In genomic region chr16:94743853-94744501, GRCm38 (mm10) we compare ENCODE assay signal across 8 mouse cellular contexts.
A peak's percentile ranks its signal among the peaks of the same experiment; 100 is the strongest.
DNase-seq lines count a peak whose midpoint lies in the region; ATAC-seq and TF ChIP-seq lines count a peak whose summit lies in the region.

No protein-coding gene starts in this region.

- TF ChIP-seq EP300 in heart, adult 2 months (IDR thresholded peaks at IDR 0.05; ENCODE audit: insufficient read depth, low read depth, low read length): no peak

- no peak overlapping the region for H3K27ac ChIP-seq in heart, adult 2 months
- no peak overlapping the region for H3K27ac ChIP-seq in forebrain, embryonic 15.5 days (replicated peaks)
- no peak overlapping the region for H3K27ac ChIP-seq in intestine, postnatal 0 days (ENCODE audit: low read depth, low read length)
- H3K27ac ChIP-seq in limb, embryonic 14.5 days (replicated peaks; ENCODE audit: low read depth, low read length): no peak overlapping the region
- no peak overlapping the region for H3K27ac ChIP-seq in midbrain, embryonic 15.5 days

- no peak overlapping the region for H3K4me3 ChIP-seq in heart, adult 2 months
- 0 out of 2 replicates have a peak overlapping the region, but pooled peaks have one; percentile 4 for H3K4me3 ChIP-seq in forebrain, embryonic 15.5 days
- H3K4me3 ChIP-seq in intestine, postnatal 0 days (ENCODE audit: low read depth, low read length): no peak overlapping the region
- H3K4me3 ChIP-seq in limb, embryonic 14.5 days (replicated peaks; ENCODE audit: low read length): peak overlapping the region; percentile 15
- H3K4me3 ChIP-seq in midbrain, embryonic 15.5 days: no peak overlapping the region

- peak; percentile 60 for TF ChIP-seq CTCF in heart, adult 2 months (IDR thresholded peaks at IDR 0.05)
- peak; percentile 77 for TF ChIP-seq CTCF in intestine, postnatal 0 days (IDR thresholded peaks at IDR 0.05; ENCODE audit: low read depth)

- ATAC-seq in forebrain, embryonic 15.5 days (replicated peaks): no peak
- ATAC-seq in intestine, postnatal 0 days: peak; percentile 28; the same call in 1 of the 2 replicates
- ATAC-seq in limb, embryonic 14.5 days (ENCODE audit: low FRiP score, low read depth): peak; percentile 62; the same call in 1 of the 2 replicates
- ATAC-seq in midbrain, embryonic 15.5 days (replicated peaks): no peak

- H3K4me1 ChIP-seq in heart, adult 2 months (ENCODE audit: control insufficient read depth, insufficient read depth, low read length): peaks cover 3% of the 10 kb centered on the region
- no peaks in the 10 kb centered on the region for H3K4me1 ChIP-seq in forebrain, embryonic 15.5 days
- no peaks in the 10 kb centered on the region for H3K4me1 ChIP-seq in intestine, postnatal 0 days (replicated peaks; ENCODE audit: control insufficient read depth, insufficient read depth, low read length)
- H3K4me1 ChIP-seq in limb, embryonic 14.5 days (ENCODE audit: control insufficient read depth, insufficient read depth, low read length): 0 out of 2 replicates have a peak, but pooled peaks cover 8% of the 10 kb centered on the region
- 0 out of 2 replicates have a peak, but pooled peaks cover under 1% of the 10 kb centered on the region for H3K4me1 ChIP-seq in midbrain, embryonic 15.5 days

- no peaks in the 10 kb centered on the region for H3K27me3 ChIP-seq in heart, adult 2 months (ENCODE audit: control insufficient read depth, insufficient read depth, low read length)
- H3K27me3 ChIP-seq in forebrain, embryonic 15.5 days: no peaks in the 10 kb centered on the region
- H3K27me3 ChIP-seq in intestine, postnatal 0 days (replicated peaks; ENCODE audit: control insufficient read depth, insufficient read depth, low read length): no peaks in the 10 kb centered on the region
- H3K27me3 ChIP-seq in limb, embryonic 14.5 days (ENCODE audit: control insufficient read depth, insufficient read depth, low read length): no peaks in the 10 kb centered on the region
- 0 out of 2 replicates have a peak, but pooled peaks cover 3% of the 10 kb centered on the region for H3K27me3 ChIP-seq in midbrain, embryonic 15.5 days (replicated peaks)

- H3K9me3 ChIP-seq in forebrain, embryonic 15.5 days: no peaks in the 10 kb centered on the region
- no peaks in the 10 kb centered on the region for H3K9me3 ChIP-seq in intestine, postnatal 0 days (ENCODE audit: control insufficient read depth)
- H3K9me3 ChIP-seq in limb, embryonic 14.5 days (ENCODE audit: control insufficient read depth, low read length): no peaks in the 10 kb centered on the region
- no peaks in the 10 kb centered on the region for H3K9me3 ChIP-seq in midbrain, embryonic 15.5 days

- peak in 1 of 2 experiments; percentile 41 for DNase-seq in heart, adult 2 months
- DNase-seq in heart, adult 8-10 months (ENCODE audit: low spot score): no peak
- DNase-seq in cerebellum, adult 11 months: peak; percentile 33
- peak; percentile 76 for DNase-seq in limb, embryonic 14.5 days (ENCODE audit: low spot score)
- DNase-seq in spleen, postnatal 14 days (ENCODE audit: low spot score in 2 of 2): no peak

- TF ChIP-seq POLR2A in heart, adult 2 months (IDR thresholded peaks at IDR 0.05; ENCODE audit: insufficient read depth, low read depth, low read length): no peak
- TF ChIP-seq POLR2A in limb, embryonic 14.5 days (IDR thresholded peaks at IDR 0.05; ENCODE audit: borderline replicate concordance, extremely low read depth, insufficient read depth, insufficient read length): no peak

- intact Hi-C loops in heart, adult 2 months (cut with DNase I): no loop called here

- no peaks in the 10 kb centered on the region for H3K79me2 ChIP-seq in heart, adult 2 months (replicated peaks; ENCODE audit: control insufficient read depth, insufficient read depth, low read length)

- H3K9ac ChIP-seq in heart, adult 2 months (ENCODE audit: low read depth, low read length): peak overlapping the region; percentile 45
- H3K9ac ChIP-seq in forebrain, embryonic 15.5 days (replicated peaks): no peak overlapping the region
- H3K9ac ChIP-seq in intestine, postnatal 0 days (ENCODE audit: low read depth, low read length): no peak overlapping the region
- H3K9ac ChIP-seq in limb, embryonic 14.5 days (ENCODE audit: low read depth, low read length, severe bottlenecking): no peak overlapping the region
- H3K9ac ChIP-seq in midbrain, embryonic 15.5 days: no peak overlapping the region

- 8% methylated on average over 11 of the region's 11 CpGs for WGBS in heart, adult 2 months
- 3% methylated on average over 11 of the region's 11 CpGs for WGBS in forebrain, embryonic 15.5 days
- WGBS in intestine, postnatal 0 days: 4% methylated on average over 11 of the region's 11 CpGs
- 3% methylated on average over 11 of the region's 11 CpGs for WGBS in limb, embryonic 14.5 days
- 3% methylated on average over 11 of the region's 11 CpGs for WGBS in midbrain, embryonic 15.5 days

- no peaks in the 10 kb centered on the region for H3K36me3 ChIP-seq in heart, adult 2 months (ENCODE audit: control insufficient read depth, insufficient read depth, low read length)
- H3K36me3 ChIP-seq in forebrain, embryonic 15.5 days: no peaks in the 10 kb centered on the region
- H3K36me3 ChIP-seq in intestine, postnatal 0 days (ENCODE audit: control insufficient read depth, insufficient read depth): no peaks in the 10 kb centered on the region
- no peaks in the 10 kb centered on the region for H3K36me3 ChIP-seq in limb, embryonic 14.5 days (ENCODE audit: control insufficient read depth, insufficient read depth, low read length)
- no peaks in the 10 kb centered on the region for H3K36me3 ChIP-seq in midbrain, embryonic 15.5 days (replicated peaks)

- H3K4me2 ChIP-seq in forebrain, embryonic 15.5 days (replicated peaks): peak overlapping the region; percentile 17
- H3K4me2 ChIP-seq in intestine, postnatal 0 days (replicated peaks; ENCODE audit: low read depth): peak overlapping the region; percentile 27; the same call in 1 of the 2 replicates
- H3K4me2 ChIP-seq in limb, embryonic 14.5 days (replicated peaks; ENCODE audit: low read depth, low read length, severe bottlenecking): peak overlapping the region; percentile 38
- peak overlapping the region; percentile 23 for H3K4me2 ChIP-seq in midbrain, embryonic 15.5 days

Comparison
In these comparisons a context has a peak if more than half of its experiments do, and no peak if none do; other contexts are left out.
1. DNase-seq: peak in cerebellum, adult 11 months (single experiment) and limb, embryonic 14.5 days (single experiment); none in heart, adult 8-10 months (single experiment) and spleen, postnatal 14 days (0 of 2).
2. H3K4me3 ChIP-seq: peak in forebrain, embryonic 15.5 days (single experiment) and limb, embryonic 14.5 days (single experiment); none in heart, adult 2 months (single experiment), intestine, postnatal 0 days (single experiment) and midbrain, embryonic 15.5 days (single experiment).
3. ATAC-seq: peak in intestine, postnatal 0 days (single experiment) and limb, embryonic 14.5 days (single experiment); none in forebrain, embryonic 15.5 days (single experiment) and midbrain, embryonic 15.5 days (single experiment).
4. Peak in every context shown above with its lines, with median percentiles within 50 percentile points of each other: H3K4me2 ChIP-seq.